Mouse (Mus musculus) lung, adult 2 months (tissue): ENCODE measurements around the gene Ngly1. TPM values are rescaled to one million over a fixed set of nuclear protein-coding genes. Genes with fewer than 3 reads are reported as not detected.

Experiments used
- DNase-seq: peaks from one replicate; pipeline ENCODE4 v3.0.0; 2022
- H3K4me1 ChIP-seq: fragments of 200-500 bp; 2 replicates; pipeline ENCODE4 v1.6.1; 2011; ENCODE audit warnings: low read length; ENCODE audit not compliant: control insufficient read depth, insufficient read depth
- H3K4me3 ChIP-seq: fragments of 200-500 bp; replicated peaks from 2 replicates; pipeline ENCODE3; 2011; ENCODE audit warnings: low read depth, mild to moderate bottlenecking, control low read depth, low read length; ENCODE audit errors: extremely low read depth
- CTCF ChIP-seq: fragments of 200-500 bp; IDR thresholded peaks from 2 replicates; pipeline ENCODE4 v1.5.1; 2011; ENCODE audit warnings: mild to moderate bottlenecking, low read length, control low read depth; ENCODE audit not compliant: insufficient read depth
- POLR2A ChIP-seq: fragments of 200-500 bp; IDR thresholded peaks from 2 replicates; pipeline ENCODE4 v1.6.1; 2011; ENCODE audit warnings: low read depth, mild to moderate bottlenecking, control low read depth, low read length, borderline replicate concordance; ENCODE audit errors: extremely low read depth
- WGBS: fragments of 180-500 bp; shearing (Covaris S2); methylation state at CpG from one replicate; pipeline ENCODE4 v1.1.7; 2018; 5-methylcytosine and 5-hydroxymethylcytosine counted together
- polyA plus RNA-seq: library from polyadenylated mRNA; depleted of rRNA; stranded (reverse); fragments of >200 nt; gene quantifications from 2 replicates; pipeline ENCODE4 v1.2.3, GENCODE M21; 2012; rRNA removed

The Ngly1 gene
- polyA plus RNA-seq, 1 experiment: 23.1 TPM

DNA sequence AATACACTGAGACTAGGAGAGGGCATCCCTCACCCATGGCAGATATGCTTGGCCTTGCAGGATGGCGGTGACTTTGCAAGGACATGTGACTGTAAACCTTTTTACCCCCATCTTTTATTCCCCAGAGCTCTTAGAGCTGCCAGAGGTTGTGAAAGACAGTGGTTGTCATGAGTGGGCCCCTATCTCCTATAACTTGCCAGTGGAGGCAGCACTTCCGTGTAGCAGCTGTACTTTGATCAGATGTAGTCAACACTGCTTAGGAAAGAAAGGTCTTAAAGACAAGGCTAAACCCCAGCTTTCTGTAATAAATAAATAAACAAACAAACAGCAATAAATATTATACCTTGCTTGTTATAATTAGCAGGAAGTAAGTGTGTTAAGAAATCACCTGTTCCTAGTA, 70.7 kb downstream of the Ngly1 start:
- WGBS: 90% methylated on average over 2 of the region's 2 CpGs
- no peak for TF ChIP-seq POLR2A
- TF ChIP-seq CTCF: no peak
- H3K4me3 ChIP-seq: no peak overlapping the region
- H3K4me1 ChIP-seq: peaks cover 3% of the 10 kb centered on the region; the same call in 1 of the 2 replicates
- DNase-seq: no peak

DNA sequence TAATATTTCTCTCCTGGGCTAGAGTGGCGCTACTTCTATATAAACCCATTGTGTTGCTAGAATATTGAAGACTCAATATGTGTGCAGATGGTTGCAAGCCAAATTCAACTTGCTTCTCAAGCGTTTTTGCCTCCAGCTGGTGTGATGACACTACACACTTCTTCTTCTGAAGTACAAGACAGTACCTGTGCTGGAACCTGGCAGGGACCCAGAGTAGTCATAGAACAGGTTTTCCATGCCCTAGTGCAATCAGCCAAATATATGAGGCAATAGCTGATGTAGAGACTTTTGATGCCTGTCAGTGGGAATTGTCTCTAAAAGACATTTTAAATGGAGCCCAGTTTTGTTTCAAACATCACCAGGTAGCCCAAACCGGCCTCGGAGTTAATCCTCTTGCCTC, 75.3 kb downstream of the Ngly1 start:
- no peak for DNase-seq
- H3K4me3 ChIP-seq: no peak overlapping the region
- TF ChIP-seq POLR2A (no peak), CTCF (no peak)
- H3K4me1 ChIP-seq: no peaks in the 10 kb centered on the region
- WGBS: 83% methylated on average over 4 of the region's 4 CpGs

DNA sequence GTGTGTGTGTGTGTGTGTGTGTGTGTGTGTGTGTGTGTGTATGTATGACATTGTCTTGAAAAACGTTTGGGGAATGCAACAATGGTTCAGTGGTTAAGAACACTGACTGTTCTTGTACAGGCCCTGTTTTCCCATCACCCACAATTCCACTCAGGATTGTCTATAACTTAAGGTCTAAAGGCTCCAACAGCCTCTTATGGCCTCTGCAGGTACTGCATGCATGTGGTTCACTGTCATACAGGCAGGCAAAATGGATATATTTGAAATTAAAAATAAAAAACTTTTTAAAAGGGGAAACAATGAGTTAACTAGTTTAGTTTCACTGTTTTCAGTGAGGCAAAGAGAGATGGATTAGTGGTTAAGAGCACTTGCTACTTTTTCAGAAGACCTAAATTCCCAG, 76.1 kb downstream of the Ngly1 start:
- no peak for TF ChIP-seq CTCF
- no peak for TF ChIP-seq POLR2A
- Histone ChIP-seq H3K4me3 (no peak overlapping the region), H3K4me1 (no peaks in the 10 kb centered on the region)
- no peak for DNase-seq
- WGBS: 20% methylated on average over 1 of the region's 1 CpGs

DNA sequence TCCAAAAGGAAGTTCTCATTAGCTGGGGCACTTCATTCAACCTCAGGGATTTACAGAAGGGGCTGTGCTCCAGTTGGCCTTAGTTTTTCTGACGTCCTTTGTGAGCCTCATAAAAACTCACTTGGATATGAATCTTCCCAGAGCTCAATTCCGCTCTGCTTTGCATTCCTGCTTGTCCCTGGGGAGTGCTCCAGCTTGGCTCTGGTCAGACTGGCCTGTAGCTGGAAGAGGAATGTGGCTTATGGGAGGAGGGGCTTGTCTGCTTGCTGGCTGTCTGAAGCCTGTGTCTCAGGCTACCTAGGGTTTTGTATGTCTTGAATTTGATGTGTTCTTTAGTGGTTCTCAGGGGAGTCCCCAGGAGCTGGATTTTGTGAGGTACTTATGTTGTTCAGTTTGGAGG, 79.5 kb downstream of the Ngly1 start:
- DNase-seq: no peak
- 22% methylated on average over 2 of the region's 2 CpGs for WGBS
- TF ChIP-seq CTCF (no peak), POLR2A (no peak)
- Histone ChIP-seq H3K4me1 (no peaks in the 10 kb centered on the region), H3K4me3 (no peak overlapping the region)

DNA sequence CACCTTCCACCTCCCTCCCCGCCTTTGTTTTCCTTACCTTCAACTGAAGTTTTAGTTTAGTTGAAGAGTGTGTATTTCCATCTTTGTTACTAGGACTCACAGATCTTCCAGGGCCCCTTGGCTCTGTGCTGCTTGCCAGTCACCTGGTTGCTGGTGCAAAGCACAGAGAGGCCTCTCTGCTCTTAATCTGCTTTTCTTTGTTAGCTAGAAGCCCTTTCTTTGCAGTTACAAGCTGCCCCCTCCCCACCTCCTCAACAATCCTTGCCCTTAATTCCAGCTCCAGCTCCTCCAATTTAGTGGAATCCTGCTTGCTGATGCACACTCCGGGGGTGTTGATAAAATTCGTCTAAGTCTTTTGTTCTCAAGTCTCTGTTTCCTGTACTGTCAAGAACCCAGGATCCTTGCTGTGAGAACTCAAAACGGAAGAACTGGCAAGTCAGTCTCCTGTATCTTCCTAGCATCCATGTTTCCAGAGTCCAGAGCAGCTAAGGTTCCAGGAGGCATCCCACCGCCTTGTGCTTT, 79.9 kb downstream of the Ngly1 start:
- H3K4me1 ChIP-seq: no peaks in the 10 kb centered on the region
- TF ChIP-seq POLR2A: no peak
- TF ChIP-seq CTCF: no peak
- no peak overlapping the region for H3K4me3 ChIP-seq
- WGBS: 44% methylated on average over 5 of the region's 5 CpGs
- DNase-seq: no peak

DNA sequence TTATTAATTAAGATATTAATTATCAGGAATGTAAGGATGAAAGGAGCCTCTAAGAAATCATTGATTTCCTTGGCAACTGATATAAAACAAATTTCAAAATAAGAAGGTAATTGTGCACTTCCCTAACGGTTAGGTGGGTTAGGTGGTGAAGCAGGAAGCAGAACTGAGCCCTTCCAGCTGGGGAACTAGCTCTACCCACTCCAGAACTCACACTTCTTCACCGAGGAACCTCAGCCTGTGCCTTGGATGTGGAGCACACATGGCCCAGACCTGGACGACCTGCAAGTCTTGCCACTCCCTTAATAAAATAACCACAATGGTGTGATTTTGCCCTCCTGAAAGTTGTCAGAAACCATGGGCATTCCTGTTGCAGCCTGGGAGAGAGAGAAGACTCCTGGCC, 80.7 kb downstream of the Ngly1 start:
- TF ChIP-seq POLR2A (no peak), CTCF (no peak)
- Histone ChIP-seq H3K4me3 (no peak overlapping the region), H3K4me1 (no peaks in the 10 kb centered on the region)
- 56% methylated on average over 3 of the region's 3 CpGs for WGBS
- no peak for DNase-seq

DNA sequence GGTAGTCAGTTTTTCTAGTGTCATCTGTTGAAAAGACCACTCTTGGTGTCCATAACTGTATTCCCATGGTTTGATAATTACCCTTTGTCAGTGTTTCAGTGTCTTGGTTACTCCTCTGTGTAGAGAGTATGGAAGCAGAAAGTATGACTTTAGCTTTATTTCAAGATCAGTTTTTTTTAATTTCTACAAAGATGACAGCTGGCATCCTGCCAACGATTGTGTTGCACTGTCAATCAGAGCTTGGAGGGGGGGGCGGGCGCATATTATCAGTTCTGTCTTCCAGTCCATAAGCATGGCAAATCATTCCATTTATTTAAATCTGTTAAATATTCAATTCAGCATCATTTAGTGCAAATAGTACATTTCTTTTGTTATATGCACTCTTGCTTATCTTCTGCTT, 85.2 kb downstream of the Ngly1 start:
- TF ChIP-seq POLR2A (no peak), CTCF (no peak)
- DNase-seq: no peak
- Histone ChIP-seq H3K4me3 (no peak overlapping the region), H3K4me1 (no peaks in the 10 kb centered on the region; the same call in 1 of the 2 replicates)
- 77% methylated on average over 3 of the region's 3 CpGs for WGBS

DNA sequence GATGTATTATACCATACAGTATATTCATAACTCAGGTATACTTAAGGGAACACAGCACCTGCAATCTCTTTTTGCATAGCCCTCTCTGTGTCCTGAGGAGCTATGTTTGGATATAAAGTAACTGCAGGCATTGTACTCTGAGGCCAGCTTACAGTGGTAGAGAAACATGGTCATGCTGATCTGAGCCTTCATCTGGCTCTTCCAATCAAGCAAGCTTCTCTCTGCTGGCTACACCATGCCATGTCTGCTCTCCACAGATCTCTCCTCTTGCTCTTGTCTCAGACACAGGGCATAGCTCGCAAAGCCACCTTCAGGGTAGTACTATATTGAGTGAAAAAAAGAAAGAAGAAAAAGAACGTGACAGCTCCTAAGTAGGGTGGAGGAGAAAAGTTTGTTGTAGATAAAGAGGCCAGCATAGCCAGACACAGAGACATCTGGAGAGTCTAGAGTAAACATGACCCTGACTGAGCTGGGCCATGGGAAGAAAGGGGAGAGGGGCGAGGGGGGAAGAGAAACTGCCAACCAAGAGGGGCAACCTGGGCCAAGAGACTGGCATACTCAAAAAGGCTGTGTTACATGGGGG, 86.8 kb downstream of the Ngly1 start:
- Histone ChIP-seq H3K4me3 (no peak overlapping the region), H3K4me1 (no peaks in the 10 kb centered on the region; the same call in 1 of the 2 replicates)
- no peak for DNase-seq
- WGBS: 52% methylated on average over 3 of the region's 3 CpGs
- TF ChIP-seq CTCF (no peak), POLR2A (no peak)

DNA sequence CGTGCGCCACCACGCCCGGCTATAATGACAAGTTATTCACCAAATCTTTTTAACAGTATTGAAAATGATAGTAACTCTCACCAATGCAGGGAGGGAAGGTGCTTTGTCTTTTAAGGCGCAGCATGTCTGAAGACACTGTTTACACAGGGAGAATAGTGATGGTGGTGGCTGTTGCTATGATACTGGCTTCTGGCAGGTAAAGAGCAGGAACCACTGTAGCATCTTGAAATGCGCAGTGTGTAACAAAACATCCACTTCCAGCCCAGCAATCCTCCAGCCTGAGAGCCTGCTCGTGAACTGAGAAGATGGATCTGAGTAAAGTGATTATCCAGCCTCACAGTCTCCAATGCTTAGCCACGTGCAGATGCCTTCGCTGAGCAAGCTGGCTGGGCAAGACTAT, 98.4 kb downstream of the Ngly1 start:
- TF ChIP-seq CTCF: no peak
- no peak for TF ChIP-seq POLR2A

DNA sequence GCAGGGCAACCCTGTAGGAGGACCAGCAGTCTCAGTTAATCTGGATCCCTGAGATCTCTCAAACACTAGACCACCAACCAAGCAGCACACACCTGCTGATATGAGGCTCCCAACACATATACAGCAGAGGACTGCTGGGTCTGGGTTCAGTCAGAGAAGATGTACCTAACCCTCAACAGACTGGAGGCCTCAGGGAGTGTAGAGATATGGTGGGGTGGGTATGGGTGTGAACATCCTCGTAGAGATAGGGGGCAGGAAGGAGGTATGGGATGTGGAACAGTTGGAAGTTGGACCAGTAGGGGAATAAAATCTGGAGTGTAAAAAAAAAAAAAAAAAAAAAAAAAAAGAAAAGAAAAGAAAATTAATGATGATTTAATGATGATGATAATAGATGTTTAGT, 110.6 kb downstream of the Ngly1 start:
- WGBS: 52% methylated on average over 1 of the region's 1 CpGs
- DNase-seq: no peak
- Histone ChIP-seq H3K4me1 (0 out of 2 replicates have a peak, but pooled peaks cover 2% of the 10 kb centered on the region), H3K4me3 (no peak overlapping the region)
- TF ChIP-seq POLR2A: no peak
- TF ChIP-seq CTCF: no peak

More for the DNA sequence above, 98.4 kb downstream of the Ngly1 start:
- 76% methylated on average over 9 of the region's 9 CpGs for WGBS
- Histone ChIP-seq H3K4me1 (no peaks in the 10 kb centered on the region), H3K4me3 (no peak overlapping the region)
- DNase-seq: no peak

Other genes starting within 250 kb of the Ngly1 start
- gene Oxsm, start 528 bp downstream of the Ngly1 start, polyA plus RNA-seq: 3.9 and 7.3 TPM in 2 replicates
- gene Top2b, start 115.9 kb downstream of the Ngly1 start, polyA plus RNA-seq: 8.1 and 14.9 TPM in 2 replicates